Comparison of ENCODE assay signal across 9 mouse cellular contexts in the genomic region with DNA sequence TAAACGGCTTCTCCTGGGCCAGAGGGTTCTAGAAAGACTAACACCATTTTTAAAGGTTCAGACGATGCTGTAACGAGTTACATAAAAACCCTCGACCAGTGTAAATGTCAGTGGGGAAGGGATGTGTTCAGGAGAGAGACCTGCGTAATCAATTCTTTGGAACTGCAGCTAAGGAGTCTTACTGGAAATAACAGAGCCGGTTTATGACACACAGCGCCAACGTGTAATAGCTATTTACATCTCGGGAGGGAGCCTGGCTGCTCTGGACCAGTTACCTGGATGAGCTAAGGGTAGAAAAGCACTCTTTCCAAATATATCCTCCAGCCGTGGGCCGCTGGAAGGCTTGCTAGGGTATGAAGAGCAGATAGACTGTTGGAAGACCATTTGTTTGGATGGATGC.
DNase-seq lines count a peak whose midpoint lies in the region; ATAC-seq and TF ChIP-seq lines count a peak whose summit lies in the region.
"Had no signal": no experiment of that assay in that cellular context is flagged by ENCODE, and none has a peak within 500 bp of the region (broad histone marks: within the 10 kb centered on the region; RNA-seq: fewer than 3 reads in every experiment).

No protein-coding gene starts in this region.

- no peak overlapping the region for H3K9ac ChIP-seq in heart, embryonic 12.5 days
- no peak overlapping the region for H3K9ac ChIP-seq in limb, embryonic 11.5 days (ENCODE audit: low read length)
- H3K9ac ChIP-seq in embryonic facial prominence, embryonic 14.5 days (ENCODE audit: low read depth, low read length): no peak overlapping the region; the same call in 1 of the 2 replicates
- no peak overlapping the region for H3K9ac ChIP-seq in limb, embryonic 14.5 days (ENCODE audit: low read depth, low read length, severe bottlenecking)

- H3K4me3 ChIP-seq in heart, embryonic 12.5 days: no peak overlapping the region
- no peak overlapping the region for H3K4me3 ChIP-seq in limb, embryonic 11.5 days (ENCODE audit: low read depth, low read length)
- H3K4me3 ChIP-seq in limb, embryonic 10.5 days: no peak overlapping the region
- H3K4me3 ChIP-seq in embryonic facial prominence, embryonic 14.5 days (ENCODE audit: low read depth, low read length): no peak overlapping the region
- H3K4me3 ChIP-seq in limb, embryonic 14.5 days (replicated peaks; ENCODE audit: low read length): no peak overlapping the region

- H3K9me3 ChIP-seq in heart, embryonic 12.5 days (replicated peaks): no peaks in the 10 kb centered on the region
- no peaks in the 10 kb centered on the region for H3K9me3 ChIP-seq in limb, embryonic 11.5 days (ENCODE audit: control insufficient read depth, low read length)
- no peaks in the 10 kb centered on the region for H3K9me3 ChIP-seq in limb, embryonic 10.5 days (replicated peaks)
- H3K9me3 ChIP-seq in embryonic facial prominence, embryonic 14.5 days (ENCODE audit: control insufficient read depth, low read length): no peaks in the 10 kb centered on the region
- H3K9me3 ChIP-seq in limb, embryonic 14.5 days (ENCODE audit: control insufficient read depth, low read length): no peaks in the 10 kb centered on the region

- intact Hi-C loops in heart, postnatal 36 days (cut with DNase I): loop anchor here (10.0 kb wide), 3 partner anchors 156 to 606 kb away; no protein-coding TSS in a partner anchor

- peak overlapping the region; percentile 35 for H3K4me2 ChIP-seq in heart, embryonic 12.5 days
- H3K4me2 ChIP-seq in limb, embryonic 11.5 days (ENCODE audit: low read depth, severe bottlenecking): no peak overlapping the region
- H3K4me2 ChIP-seq in embryonic facial prominence, embryonic 14.5 days (ENCODE audit: low read depth, low read length): no peak overlapping the region
- H3K4me2 ChIP-seq in limb, embryonic 14.5 days (replicated peaks; ENCODE audit: low read depth, low read length, severe bottlenecking): no peak overlapping the region

- H3K36me3 ChIP-seq in heart, embryonic 12.5 days: no peaks in the 10 kb centered on the region
- no peaks in the 10 kb centered on the region for H3K36me3 ChIP-seq in limb, embryonic 11.5 days (ENCODE audit: control insufficient read depth, insufficient read depth, low read length)
- H3K36me3 ChIP-seq in limb, embryonic 10.5 days: no peaks in the 10 kb centered on the region
- H3K36me3 ChIP-seq in embryonic facial prominence, embryonic 14.5 days (ENCODE audit: control insufficient read depth, insufficient read depth, low read length): no peaks in the 10 kb centered on the region
- no peaks in the 10 kb centered on the region for H3K36me3 ChIP-seq in limb, embryonic 14.5 days (ENCODE audit: control insufficient read depth, insufficient read depth, low read length)

- H3K27ac ChIP-seq in heart, embryonic 12.5 days (ENCODE audit: poor library complexity, severe bottlenecking): peak overlapping the region; percentile 69
- no peak overlapping the region for H3K27ac ChIP-seq in limb, embryonic 11.5 days (replicated peaks; ENCODE audit: low read depth, low read length)
- H3K27ac ChIP-seq in limb, embryonic 10.5 days: no peak overlapping the region
- H3K27ac ChIP-seq in embryonic facial prominence, embryonic 14.5 days (replicated peaks; ENCODE audit: low read depth, low read length): peak overlapping the region; percentile 57
- H3K27ac ChIP-seq in limb, embryonic 14.5 days (replicated peaks; ENCODE audit: low read depth, low read length): no peak overlapping the region

- no peak for ATAC-seq in heart, embryonic 12.5 days (ENCODE audit: insufficient number of reproducible peaks, low FRiP score)
- no peak for ATAC-seq in limb, embryonic 11.5 days (ENCODE audit: insufficient number of reproducible peaks, low FRiP score, low TSS enrichment, low read depth)
- no peak for ATAC-seq in embryonic facial prominence, embryonic 14.5 days (ENCODE audit: low read depth)
- ATAC-seq in limb, embryonic 14.5 days (ENCODE audit: low FRiP score, low read depth): no peak; the same call in 1 of the 2 replicates
- no peak for ATAC-seq in megakaryocyte-erythroid progenitor cell, adult 5-6 weeks (replicated peaks; ENCODE audit: low FRiP score, low TSS enrichment, poor library complexity, severe bottlenecking)

- 33% methylated on average over 11 of the region's 11 CpGs for WGBS in heart, embryonic 12.5 days
- WGBS in limb, embryonic 11.5 days: 36% methylated on average over 11 of the region's 11 CpGs
- 61% methylated on average over 11 of the region's 11 CpGs for WGBS in limb, embryonic 10.5 days
- 55% methylated on average over 11 of the region's 11 CpGs for WGBS in embryonic facial prominence, embryonic 14.5 days
- WGBS in limb, embryonic 14.5 days: 19% methylated on average over 11 of the region's 11 CpGs

- DNase-seq in heart, postnatal 36 days: no peak
- DNase-seq in limb, embryonic 11.5 days (ENCODE audit: low spot score): peak; percentile 25
- no peak for DNase-seq in limb, embryonic 10.5 days (ENCODE audit: low spot score)
- DNase-seq in embryonic facial prominence, embryonic 14.5 days (ENCODE audit: low spot score): no peak
- peak; percentile 10 for DNase-seq in limb, embryonic 14.5 days (ENCODE audit: low spot score)
- DNase-seq in thymus, postnatal 10 days (ENCODE audit: low spot score in 2 of 2): no peak
- DNase-seq: thymus, postnatal 36 days had no signal

- no peak for TF ChIP-seq POLR2A in limb, embryonic 14.5 days (IDR thresholded peaks at IDR 0.05; ENCODE audit: borderline replicate concordance, extremely low read depth, insufficient read depth, insufficient read length)

- H3K27me3 ChIP-seq in heart, embryonic 12.5 days (replicated peaks): no peaks in the 10 kb centered on the region
- no peaks in the 10 kb centered on the region for H3K27me3 ChIP-seq in limb, embryonic 11.5 days (ENCODE audit: control insufficient read depth, insufficient read depth, low read length)
- no peaks in the 10 kb centered on the region for H3K27me3 ChIP-seq in limb, embryonic 10.5 days (ENCODE audit: low read depth, poor library complexity, severe bottlenecking)
- no peaks in the 10 kb centered on the region for H3K27me3 ChIP-seq in embryonic facial prominence, embryonic 14.5 days (replicated peaks; ENCODE audit: control insufficient read depth, insufficient read depth, low read length)
- no peaks in the 10 kb centered on the region for H3K27me3 ChIP-seq in limb, embryonic 14.5 days (ENCODE audit: control insufficient read depth, insufficient read depth, low read length)

- peaks cover 33% of the 10 kb centered on the region for H3K4me1 ChIP-seq in heart, embryonic 12.5 days (replicated peaks)
- peaks cover 4% of the 10 kb centered on the region; the same call in 1 of the 2 replicates for H3K4me1 ChIP-seq in limb, embryonic 11.5 days (ENCODE audit: control insufficient read depth, insufficient read depth, low read length)
- peaks cover 23% of the 10 kb centered on the region for H3K4me1 ChIP-seq in limb, embryonic 10.5 days
- H3K4me1 ChIP-seq in embryonic facial prominence, embryonic 14.5 days (ENCODE audit: control insufficient read depth, insufficient read depth, low read length): peaks cover 8% of the 10 kb centered on the region; the same call in 1 of the 2 replicates
- H3K4me1 ChIP-seq in limb, embryonic 14.5 days (ENCODE audit: control insufficient read depth, insufficient read depth, low read length): peaks cover 18% of the 10 kb centered on the region

Comparison
In these comparisons a context has a peak if more than half of its experiments do, and no peak if none do; other contexts are left out.
1. DNase-seq: peak in limb, embryonic 11.5 days (single experiment) and limb, embryonic 14.5 days (single experiment); none in heart, postnatal 36 days (0 of 2), limb, embryonic 10.5 days (single experiment), embryonic facial prominence, embryonic 14.5 days (single experiment) and thymus, postnatal 10 days (0 of 2).
2. H3K27ac ChIP-seq: peak in heart, embryonic 12.5 days (single experiment) and embryonic facial prominence, embryonic 14.5 days (single experiment); none in limb, embryonic 11.5 days (single experiment), limb, embryonic 10.5 days (single experiment) and limb, embryonic 14.5 days (single experiment).